Mouse (Mus musculus): ENCODE measurements around the gene Ube2a. TPM values are rescaled to one million over a fixed set of nuclear protein-coding genes. Genes with fewer than 3 reads are reported as not detected.

Ube2a gene
- polyA plus RNA-seq, 1 experiment from 2014 or later: 95.2 TPM

DNA sequence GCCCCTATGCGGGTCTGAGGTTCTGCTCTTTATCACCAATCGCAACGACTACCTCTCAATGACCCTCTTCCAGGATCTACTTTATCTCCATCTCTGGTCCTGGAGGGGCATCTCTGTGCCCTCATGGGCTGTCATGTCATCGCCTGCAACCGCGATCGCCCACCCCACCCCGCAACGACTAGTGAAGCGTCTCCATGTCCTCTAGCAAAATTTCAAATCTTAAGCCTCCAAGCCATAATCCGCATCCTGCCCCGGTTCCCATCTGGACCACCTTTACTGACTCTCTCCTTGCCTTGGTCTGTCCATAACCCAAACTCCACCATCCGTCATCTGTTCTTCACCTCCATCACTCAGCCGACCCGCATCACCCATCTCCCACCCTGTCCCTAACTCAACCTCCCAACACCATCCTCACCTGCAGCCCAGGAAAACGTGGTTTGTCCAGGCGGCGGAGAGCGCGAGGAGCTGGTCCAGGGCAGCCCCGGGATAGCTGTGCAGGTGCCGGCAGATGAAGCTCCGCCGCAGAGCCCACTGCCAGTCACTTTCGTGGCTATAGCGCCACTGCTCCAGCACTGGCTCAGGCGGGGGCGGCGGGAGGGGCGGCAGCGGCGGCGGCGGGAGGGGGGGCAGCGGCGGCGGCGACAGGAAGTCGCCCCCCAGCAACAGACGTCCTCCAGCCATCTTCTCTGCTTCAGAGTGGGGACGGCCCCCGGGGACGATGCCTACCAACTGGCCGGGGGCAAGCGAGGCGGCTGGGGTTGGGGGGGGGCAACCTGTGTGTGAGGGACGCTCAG lies 28.8 kb downstream of the Ube2a start, which contains the start of gene Nkrf:
TSS of gene Nkrf (minus strand) at position 579 of the 794 bp plus-strand sequence.
- WGBS (ENCODE audit: insufficient replicate concordance): 11% methylated on average over 38 of the region's 47 CpGs
- Histone ChIP-seq H3K36me3 (no peaks in the 10 kb centered on the region), H3K9me3 (replicated peaks) (no peaks in the 10 kb centered on the region), H3K4me3 (replicated peaks) (peak within 1 kb of the TSS; percentile 70), H3K27me3 (no peaks in the 10 kb centered on the region), H3K4me2 (peak within 1 kb of the TSS; percentile 83), H3K27ac (peak within 1 kb of the TSS; percentile 72), H3K4me1 (replicated peaks) (peaks cover 8% of the 10 kb centered on the region), H3K9ac (peak within 1 kb of the TSS; percentile 79)
- DNase-seq: no peak
- ATAC-seq (ENCODE audit: low read depth): peak; percentile 52

DNA sequence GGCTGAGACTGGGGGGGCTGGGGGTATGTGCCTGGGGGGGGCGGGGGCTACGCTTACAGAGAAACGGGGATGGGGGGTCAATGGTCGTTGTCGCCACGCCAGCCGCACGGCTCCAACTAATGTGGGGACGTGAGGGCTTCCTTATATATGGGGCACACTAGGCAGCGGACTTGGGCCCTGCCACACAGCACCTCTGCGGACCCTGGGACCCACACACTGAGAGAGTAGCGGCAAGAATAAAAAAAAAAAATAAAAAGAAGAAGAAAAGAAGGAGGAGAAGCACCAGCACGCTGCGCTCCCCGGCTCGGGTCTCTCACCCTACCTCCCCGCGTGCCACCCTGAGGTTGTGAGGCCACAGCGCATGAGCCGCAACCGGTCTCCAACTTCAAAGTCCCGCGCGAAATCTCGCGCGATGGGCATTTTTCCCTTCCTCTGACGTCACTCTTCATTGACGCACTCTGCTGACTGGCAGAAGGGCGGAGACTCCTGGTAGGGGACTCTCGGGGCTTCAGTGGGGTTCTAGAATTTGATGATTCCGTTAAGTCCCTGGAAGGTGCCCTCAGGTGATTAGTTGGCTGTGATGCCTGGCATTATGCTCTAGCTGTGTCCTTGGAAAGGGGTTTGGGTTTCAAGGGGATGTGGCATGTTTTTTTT lies 29.5 kb downstream of the Ube2a start:
- H3K9ac ChIP-seq: peak overlapping the region; percentile 79
- H3K4me2 ChIP-seq: peak overlapping the region; percentile 83
- no peaks in the 10 kb centered on the region for H3K27me3 ChIP-seq
- no peaks in the 10 kb centered on the region for H3K36me3 ChIP-seq
- no peaks in the 10 kb centered on the region for H3K9me3 ChIP-seq (replicated peaks)
- 13% methylated on average over 32 of the region's 32 CpGs for WGBS (ENCODE audit: insufficient replicate concordance)
- ATAC-seq (ENCODE audit: low read depth) (peak; percentile 93), DNase-seq (peak; percentile 87)
- H3K4me3 ChIP-seq (replicated peaks): peak overlapping the region; percentile 70
- peak overlapping the region; percentile 72 for H3K27ac ChIP-seq
- peaks cover 8% of the 10 kb centered on the region for H3K4me1 ChIP-seq (replicated peaks)

DNA sequence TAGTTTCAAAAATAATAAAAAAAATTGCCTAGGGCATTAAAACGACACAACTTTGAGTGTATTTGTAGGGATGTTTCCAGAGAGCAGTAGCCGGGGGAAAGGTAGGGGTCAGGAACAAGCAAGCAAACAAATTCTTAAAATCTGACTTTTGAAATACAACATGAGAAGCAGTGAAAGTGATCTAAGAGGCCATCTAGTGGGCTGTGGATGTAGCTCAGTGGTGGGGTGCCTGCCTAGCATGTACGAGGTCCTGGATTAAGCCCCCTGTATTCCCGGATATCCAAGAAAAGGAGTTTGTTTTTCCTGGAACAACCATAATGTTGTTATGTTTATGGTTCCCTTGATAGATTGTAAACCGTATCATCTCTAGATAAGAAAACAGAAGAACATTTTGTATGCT lies 32.8 kb downstream of the Ube2a start:
- DNase-seq (no peak), ATAC-seq (ENCODE audit: low read depth) (no peak)
- H3K9me3 ChIP-seq (replicated peaks): no peaks in the 10 kb centered on the region
- 30% methylated on average over 5 of the region's 5 CpGs for WGBS (ENCODE audit: insufficient replicate concordance)
- H3K27ac ChIP-seq: no peak overlapping the region
- no peak overlapping the region for H3K4me2 ChIP-seq
- peaks cover 8% of the 10 kb centered on the region for H3K4me1 ChIP-seq (replicated peaks)
- H3K4me3 ChIP-seq (replicated peaks): no peak overlapping the region
- no peaks in the 10 kb centered on the region for H3K36me3 ChIP-seq
- H3K27me3 ChIP-seq: no peaks in the 10 kb centered on the region
- no peak overlapping the region for H3K9ac ChIP-seq

DNA sequence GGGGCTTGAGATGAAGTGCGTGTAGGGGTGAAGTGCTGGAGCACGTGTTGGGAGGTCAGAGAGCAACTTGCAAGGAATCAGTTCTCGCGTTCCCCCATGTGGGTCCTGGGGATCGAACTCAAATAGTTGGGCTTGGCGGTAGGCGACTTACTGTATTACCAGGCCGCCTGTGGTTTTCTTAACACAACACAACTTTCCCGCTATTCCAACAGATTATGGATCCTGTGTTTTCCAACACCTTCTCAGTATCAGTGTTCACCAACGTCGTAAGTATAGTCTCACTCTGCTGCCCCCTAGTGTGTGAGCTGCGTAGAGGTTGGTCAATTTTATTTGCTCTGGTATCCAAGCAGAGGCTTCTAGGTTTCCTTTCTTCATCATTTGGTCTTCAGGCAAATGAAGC lies 37.6 kb downstream of the Ube2a start:
- Histone ChIP-seq H3K36me3 (no peaks in the 10 kb centered on the region), H3K27me3 (no peaks in the 10 kb centered on the region), H3K4me1 (replicated peaks) (no peaks in the 10 kb centered on the region), H3K4me3 (replicated peaks) (no peak overlapping the region), H3K27ac (no peak overlapping the region), H3K9ac (no peak overlapping the region), H3K9me3 (replicated peaks) (no peaks in the 10 kb centered on the region), H3K4me2 (no peak overlapping the region)
- ATAC-seq (ENCODE audit: low read depth) (no peak), DNase-seq (peak; percentile 26)
- WGBS (ENCODE audit: insufficient replicate concordance): 36% methylated on average over 12 of the region's 12 CpGs

DNA sequence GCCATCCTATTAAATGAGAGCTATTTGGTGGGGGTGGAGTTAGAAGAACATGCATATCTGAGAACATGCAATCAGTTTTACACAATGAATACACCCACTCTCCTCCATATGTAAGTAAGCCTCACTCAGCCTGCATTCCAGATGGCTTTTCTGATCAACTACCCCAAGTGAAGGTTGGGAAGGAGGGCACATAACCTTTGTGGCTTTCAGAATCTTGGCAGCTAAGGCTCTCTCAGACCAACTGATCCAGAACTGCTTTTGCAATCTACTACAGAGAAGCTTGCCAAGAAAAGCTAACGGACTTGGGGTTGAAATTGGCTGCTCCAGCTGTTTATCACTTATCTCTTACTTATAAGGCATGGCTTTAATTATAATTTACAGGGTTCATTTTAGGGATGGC lies 44.0 kb downstream of the Ube2a start:
- ATAC-seq (ENCODE audit: low read depth) (no peak), DNase-seq (no peak)
- Histone ChIP-seq H3K9ac (no peak overlapping the region), H3K36me3 (no peaks in the 10 kb centered on the region), H3K4me3 (replicated peaks) (no peak overlapping the region), H3K9me3 (replicated peaks) (no peaks in the 10 kb centered on the region), H3K27ac (no peak overlapping the region), H3K4me1 (replicated peaks) (no peaks in the 10 kb centered on the region), H3K4me2 (no peak overlapping the region), H3K27me3 (no peaks in the 10 kb centered on the region)
- WGBS (ENCODE audit: insufficient replicate concordance): 57% methylated on average over 1 of the region's 1 CpGs

DNA sequence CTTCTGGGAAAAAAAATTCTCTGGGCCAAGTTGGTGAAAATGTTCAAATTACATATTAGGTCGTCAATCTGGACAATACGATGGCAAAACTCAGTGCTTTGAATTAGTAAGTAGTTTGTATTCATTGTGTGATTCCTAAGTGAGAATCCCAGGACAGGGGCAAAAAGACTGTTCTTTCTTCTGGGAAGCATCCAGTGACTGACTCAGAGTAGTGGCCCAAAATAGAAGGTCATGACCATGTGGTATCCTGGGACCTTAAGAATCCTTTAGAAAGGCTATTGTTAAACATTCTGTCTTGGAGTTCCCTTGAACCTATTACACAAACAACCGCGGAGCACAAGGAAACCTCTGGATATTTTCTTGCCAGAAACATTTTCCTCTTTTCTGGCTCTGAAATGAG lies 47.6 kb downstream of the Ube2a start:
- H3K27ac ChIP-seq: no peak overlapping the region
- no peaks in the 10 kb centered on the region for H3K9me3 ChIP-seq (replicated peaks)
- ATAC-seq (ENCODE audit: low read depth) (no peak), DNase-seq (no peak)
- no peak overlapping the region for H3K9ac ChIP-seq
- H3K36me3 ChIP-seq: no peaks in the 10 kb centered on the region
- H3K4me2 ChIP-seq: no peak overlapping the region
- H3K27me3 ChIP-seq: no peaks in the 10 kb centered on the region
- H3K4me3 ChIP-seq (replicated peaks): no peak overlapping the region
- no peaks in the 10 kb centered on the region for H3K4me1 ChIP-seq (replicated peaks)
- WGBS (ENCODE audit: insufficient replicate concordance): 75% methylated on average over 4 of the region's 4 CpGs

DNA sequence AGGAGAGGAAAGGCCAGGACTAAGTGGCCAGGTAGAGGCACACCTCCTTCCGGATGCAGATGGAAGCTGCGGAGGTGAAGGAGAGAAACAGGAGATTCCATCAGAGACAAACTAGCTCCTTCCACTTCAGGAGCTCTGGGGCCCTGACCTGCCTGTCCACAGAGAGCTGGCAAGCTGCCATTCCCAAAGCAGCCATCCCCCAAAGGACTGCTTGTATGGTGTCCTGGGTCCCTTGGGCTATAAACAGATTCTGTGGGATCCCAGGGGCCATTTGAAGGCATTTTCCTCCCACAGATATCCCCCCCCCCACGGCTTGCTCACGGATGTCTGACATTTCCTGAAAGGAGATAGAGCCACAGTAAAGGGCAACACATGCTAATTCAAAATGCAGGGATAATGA lies 55.1 kb downstream of the Ube2a start:
- ATAC-seq (ENCODE audit: low read depth): no peak
- H3K4me1 ChIP-seq (replicated peaks): no peaks in the 10 kb centered on the region
- DNase-seq: no peak
- H3K27ac ChIP-seq: no peak overlapping the region
- H3K27me3 ChIP-seq: no peaks in the 10 kb centered on the region
- H3K9me3 ChIP-seq (replicated peaks): no peaks in the 10 kb centered on the region
- no peak overlapping the region for H3K4me2 ChIP-seq
- no peak overlapping the region for H3K4me3 ChIP-seq (replicated peaks)
- 49% methylated on average over 4 of the region's 4 CpGs for WGBS (ENCODE audit: insufficient replicate concordance)
- no peak overlapping the region for H3K9ac ChIP-seq
- no peaks in the 10 kb centered on the region for H3K36me3 ChIP-seq

DNA sequence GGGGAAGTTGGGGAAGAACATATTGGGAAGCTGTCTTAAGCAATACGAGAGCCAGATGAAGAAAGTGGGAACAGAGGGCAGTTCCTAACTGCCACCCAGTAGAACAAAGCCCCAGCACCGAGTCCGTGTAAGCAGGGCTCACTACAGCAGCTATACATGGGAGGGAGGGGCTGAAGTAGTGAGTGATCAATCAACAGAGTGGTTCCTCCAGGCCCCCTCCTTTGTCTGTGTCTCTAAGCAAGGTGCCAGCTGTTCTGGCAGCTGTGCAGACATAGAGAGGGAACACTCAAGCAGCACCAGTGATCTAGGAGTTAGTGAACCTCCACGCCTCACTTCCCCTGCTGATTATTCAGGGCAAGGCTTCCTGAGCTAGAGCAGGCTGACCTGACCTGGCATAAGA lies 56.0 kb downstream of the Ube2a start:
- Histone ChIP-seq H3K9me3 (replicated peaks) (no peaks in the 10 kb centered on the region), H3K4me3 (replicated peaks) (no peak overlapping the region), H3K27me3 (no peaks in the 10 kb centered on the region), H3K36me3 (no peaks in the 10 kb centered on the region), H3K4me2 (no peak overlapping the region), H3K9ac (no peak overlapping the region), H3K4me1 (replicated peaks) (no peaks in the 10 kb centered on the region), H3K27ac (no peak overlapping the region)
- DNase-seq (no peak), ATAC-seq (ENCODE audit: low read depth) (no peak)
- WGBS (ENCODE audit: insufficient replicate concordance): 60% methylated on average over 4 of the region's 4 CpGs

DNA sequence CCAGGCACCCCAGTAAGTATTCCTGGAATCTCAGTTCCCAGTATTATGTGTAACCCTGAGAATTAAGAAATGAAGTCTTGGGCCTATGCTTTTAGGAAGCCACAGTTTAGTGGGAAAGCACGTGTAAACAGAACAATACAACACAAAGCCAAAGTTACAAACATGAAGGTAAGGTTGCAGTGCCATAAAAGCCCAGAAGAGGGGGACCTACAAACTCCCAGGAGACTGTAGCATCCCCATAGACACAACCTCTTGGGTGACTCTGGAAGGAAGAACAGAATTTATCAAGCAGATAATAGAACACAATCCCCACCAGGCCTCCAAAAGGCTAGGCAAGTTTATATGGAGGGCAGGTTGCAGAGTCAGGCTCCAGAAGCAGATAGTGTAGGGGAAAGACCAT lies 56.9 kb downstream of the Ube2a start:
- H3K27ac ChIP-seq: no peak overlapping the region
- H3K4me1 ChIP-seq (replicated peaks): no peaks in the 10 kb centered on the region
- ATAC-seq (ENCODE audit: low read depth) (no peak), DNase-seq (no peak)
- H3K4me2 ChIP-seq: no peak overlapping the region
- no peaks in the 10 kb centered on the region for H3K9me3 ChIP-seq (replicated peaks)
- no peak overlapping the region for H3K4me3 ChIP-seq (replicated peaks)
- no peak overlapping the region for H3K9ac ChIP-seq
- H3K36me3 ChIP-seq: no peaks in the 10 kb centered on the region
- H3K27me3 ChIP-seq: no peaks in the 10 kb centered on the region
- WGBS (ENCODE audit: insufficient replicate concordance): 24% methylated on average over 1 of the region's 1 CpGs

Other genes starting within 250 kb of the Ube2a start
- gene Akap17b, start 228.5 kb upstream of the Ube2a start, polyA plus RNA-seq (2015; fragmentation: Nextera tagmentation; extraction: Ambion mirVana): 0.62 and 0.71 TPM in 2 replicates
- 1.0 and 1.1 TPM in 2 replicates for gene Slc25a43, start 130.2 kb upstream of the Ube2a start, polyA plus RNA-seq (2015; fragmentation: Nextera tagmentation; extraction: Ambion mirVana)
- 657 and 659 TPM in 2 replicates for gene Slc25a5, start 78.2 kb upstream of the Ube2a start, polyA plus RNA-seq (2015; fragmentation: Nextera tagmentation; extraction: Ambion mirVana)
- gene C330007P06Rik, start 211 bp downstream of the Ube2a start, polyA plus RNA-seq (2015; fragmentation: Nextera tagmentation; extraction: Ambion mirVana): 15.3 and 21.3 TPM in 2 replicates
- gene Nkrf, start 29.0 kb downstream of the Ube2a start, polyA plus RNA-seq (2015; fragmentation: Nextera tagmentation; extraction: Ambion mirVana): 1.1 and 1.4 TPM in 2 replicates
- 5.0 and 5.9 TPM in 2 replicates for gene Sept6, start 117.9 kb downstream of the Ube2a start, polyA plus RNA-seq (2015; fragmentation: Nextera tagmentation; extraction: Ambion mirVana)
- 0.14 TPM in 1 of 2 replicates, not detected in the other for gene Sowahd, start 174.9 kb downstream of the Ube2a start, polyA plus RNA-seq (2015; fragmentation: Nextera tagmentation; extraction: Ambion mirVana)
- 514 and 551 TPM in 2 replicates for gene Rpl39, start 211.5 kb downstream of the Ube2a start, polyA plus RNA-seq (2015; fragmentation: Nextera tagmentation; extraction: Ambion mirVana)
- 13.0 and 14.7 TPM in 2 replicates for gene Upf3b, start 236.4 kb downstream of the Ube2a start, polyA plus RNA-seq (2015; fragmentation: Nextera tagmentation; extraction: Ambion mirVana)